Mouse (Mus musculus) heart, adult 2 months (tissue): ENCODE results near the gene Kdr. TPM values are rescaled to one million over a fixed set of nuclear protein-coding genes. Genes with fewer than 3 reads are reported as not detected.

Experiments used
- DNase-seq, 2 experiments: peaks; one replicate each; pipeline ENCODE4 v3.0.0; 2021
- H3K27ac ChIP-seq: fragments of 200-600 bp; 2 replicates; pipeline ENCODE4 v1.8.1; 2022
- H3K27me3 ChIP-seq: fragments of 200-500 bp; 2 replicates; pipeline ENCODE4 v1.6.1; 2012; ENCODE audit warnings: mild to moderate bottlenecking, low read length, inconsistent platforms, mixed read lengths; ENCODE audit not compliant: control insufficient read depth, insufficient read depth
- H3K36me3 ChIP-seq: fragments of 200-500 bp; 2 replicates; pipeline ENCODE4 v1.6.1; 2012; ENCODE audit warnings: low read length, inconsistent platforms; ENCODE audit not compliant: control insufficient read depth, insufficient read depth
- H3K4me1 ChIP-seq: fragments of 200-500 bp; 2 replicates; pipeline ENCODE4 v1.6.1; 2011; ENCODE audit warnings: low read length; ENCODE audit not compliant: control insufficient read depth, insufficient read depth
- H3K4me3 ChIP-seq: fragments of 200-600 bp; 2 replicates; pipeline ENCODE4 v1.8.1; 2022
- H3K79me2 ChIP-seq: fragments of 200-500 bp; replicated peaks from 2 replicates; pipeline ENCODE4 v1.6.1; 2012; ENCODE audit warnings: mild to moderate bottlenecking, inconsistent platforms, low read length, moderate library complexity, mixed read lengths; ENCODE audit not compliant: control insufficient read depth, insufficient read depth
- H3K9ac ChIP-seq: fragments of 200-500 bp; 2 replicates; pipeline ENCODE4 v1.6.1; 2012; ENCODE audit warnings: low read depth, mild to moderate bottlenecking, control low read depth, inconsistent platforms, low read length, mixed read lengths
- CTCF ChIP-seq: fragments of 200-600 bp; IDR thresholded peaks from 2 replicates; pipeline ENCODE4 v1.8.1; 2022; ENCODE audit warnings: antibody characterized with exemption, mild to moderate bottlenecking, moderate library complexity
- EP300 ChIP-seq: fragments of 200-500 bp; IDR thresholded peaks from 2 replicates; pipeline ENCODE4 v1.6.1; 2011; ENCODE audit warnings: low read depth, low read length, control low read depth; ENCODE audit not compliant: insufficient read depth
- POLR2A ChIP-seq: fragments of 200-500 bp; IDR thresholded peaks from 2 replicates; pipeline ENCODE4 v1.6.1; 2011; ENCODE audit warnings: mild to moderate bottlenecking, low read depth, low read length, control low read depth; ENCODE audit not compliant: insufficient read depth
- WGBS: fragments of 180-500 bp; shearing (Covaris S2); methylation state at CpG from one replicate; pipeline ENCODE4 v1.1.7; 2018; 5-methylcytosine and 5-hydroxymethylcytosine counted together
- intact Hi-C: fragments of 180-260 bp; cut with DNase I; formaldehyde crosslinking; loops from one replicate; pipeline ENCODE4 v1.15.1; 2025
- polyA plus RNA-seq: library from polyadenylated mRNA; depleted of rRNA; stranded (reverse); fragments of >200 nt; gene quantifications from 2 replicates; pipeline ENCODE4 v1.2.3, GENCODE M21; 2012
- total RNA-seq, 2 experiments: library from RNA; stranded (reverse); gene quantifications; 2 replicates each; pipeline ENCODE4 v1.2.3; 2021

Gene Kdr
- total and polyA plus RNA-seq, 3 experiments = 38.3 to 78.2 (median 70.7) TPM

DNA sequence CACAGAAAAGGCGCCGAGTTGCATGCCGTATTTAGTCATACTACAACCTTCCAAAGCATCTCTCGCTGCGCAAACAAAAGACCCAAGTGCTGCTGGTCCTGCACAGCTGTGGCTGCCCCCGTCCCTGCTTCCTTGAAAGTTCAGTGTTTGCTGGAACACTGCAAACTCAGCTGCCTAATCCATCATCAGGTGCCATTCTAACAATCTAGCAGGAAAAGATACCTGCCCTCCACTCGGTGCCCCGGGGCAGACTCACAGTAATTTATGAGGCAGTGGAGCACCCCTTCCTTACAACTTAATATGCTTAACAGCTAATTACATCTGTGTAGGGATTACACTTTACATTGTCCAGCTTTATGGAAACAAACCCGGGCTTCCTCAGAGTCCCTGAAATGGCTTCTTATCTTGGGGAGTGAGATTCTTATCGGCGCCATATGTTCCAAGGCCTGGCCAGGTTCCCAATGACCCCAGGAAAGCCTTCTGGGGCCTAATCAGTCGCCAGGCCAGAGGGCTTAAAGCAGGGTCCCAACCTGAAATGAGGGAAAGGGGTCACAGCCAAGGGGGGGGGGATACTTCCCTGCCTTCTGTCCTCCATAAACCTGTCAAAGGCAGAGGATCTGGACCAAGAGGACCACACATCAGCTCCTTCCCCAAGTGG lies 56.4 kb downstream of the Kdr start:
- H3K9ac ChIP-seq = no peak overlapping the region
- H3K36me3 ChIP-seq = peaks cover 2% of the 10 kb centered on the region
- no peak overlapping the region for H3K4me3 ChIP-seq
- peak overlapping the region; percentile 77 for H3K27ac ChIP-seq
- DNase-seq = no peak
- no peak for TF ChIP-seq CTCF
- intact Hi-C loops = loop anchor here (2.0 kb wide), 1 partner anchor 23 kb away; no protein-coding TSS in a partner anchor
- no peaks in the 10 kb centered on the region for H3K27me3 ChIP-seq
- no peaks in the 10 kb centered on the region for H3K79me2 ChIP-seq
- 44% methylated on average over 12 of the region's 12 CpGs for WGBS
- peaks cover 7% of the 10 kb centered on the region for H3K4me1 ChIP-seq

GRCm38 (mm10) chr5:75919601-75920000 lies 58.7 kb downstream of the Kdr start:
- 79% methylated on average over 7 of the region's 7 CpGs for WGBS
- intact Hi-C loops = loop anchor here (5.0 kb wide), 1 partner anchor 42 kb away; no protein-coding TSS in a partner anchor
- H3K9ac ChIP-seq = no peak overlapping the region
- peaks cover 2% of the 10 kb centered on the region for H3K36me3 ChIP-seq
- peaks cover 11% of the 10 kb centered on the region for H3K4me1 ChIP-seq
- no peak overlapping the region for H3K27ac ChIP-seq
- DNase-seq = no peak
- TF ChIP-seq EP300 (no peak), POLR2A (no peak), CTCF (no peak)
- no peaks in the 10 kb centered on the region for H3K79me2 ChIP-seq
- H3K4me3 ChIP-seq = no peak overlapping the region
- no peaks in the 10 kb centered on the region for H3K27me3 ChIP-seq

- peak overlapping the region; percentile 74 for H3K27ac ChIP-seq
- TF ChIP-seq CTCF = no peak
- 0 out of 2 replicates have a peak, but pooled peaks have one; percentile 61 for TF ChIP-seq EP300
- TF ChIP-seq POLR2A = peak; percentile 37; the same call in 1 of the 2 replicates
- H3K27me3 ChIP-seq = no peaks in the 10 kb centered on the region
- peak in 1 of 2 experiments; percentile 30 for DNase-seq
- peak overlapping the region; percentile 8; the same call in 1 of the 2 replicates for H3K4me3 ChIP-seq
- WGBS = 52% methylated on average over 7 of the region's 7 CpGs
- intact Hi-C loops = loop anchor here (5.0 kb wide), 1 partner anchor 41 kb away; no protein-coding TSS in a partner anchor
- H3K79me2 ChIP-seq = no peaks in the 10 kb centered on the region
- no peak overlapping the region for H3K9ac ChIP-seq
- H3K36me3 ChIP-seq = peaks cover 2% of the 10 kb centered on the region
- H3K4me1 ChIP-seq = peaks cover 8% of the 10 kb centered on the region
Observed at GRCm38 (mm10) chr5:75918139-75918538, 60.1 kb downstream of the Kdr start.

GRCm38 (mm10) chr5:75917231-75917630 lies 61.0 kb downstream of the Kdr start:
- Histone ChIP-seq H3K4me3 (no peak overlapping the region), H3K36me3 (peaks cover 2% of the 10 kb centered on the region), H3K9ac (no peak overlapping the region), H3K79me2 (no peaks in the 10 kb centered on the region), H3K4me1 (peaks cover 5% of the 10 kb centered on the region), H3K27ac (peak overlapping the region; percentile 74), H3K27me3 (no peaks in the 10 kb centered on the region)
- intact Hi-C loops = loop anchor here (1.0 to 5.0 kb wide), 4 partner anchors 16 to 59 kb away; no protein-coding TSS in a partner anchor
- TF ChIP-seq POLR2A (no peak), CTCF (no peak), EP300 (no peak)
- 53% methylated on average over 4 of the region's 4 CpGs for WGBS
- no peak for DNase-seq

- H3K36me3 ChIP-seq = no peaks in the 10 kb centered on the region; the same call in 1 of the 2 replicates
- peaks cover 7% of the 10 kb centered on the region for H3K4me1 ChIP-seq
- no peak overlapping the region; the same call in 1 of the 2 replicates for H3K27ac ChIP-seq
- 25% methylated on average over 4 of the region's 4 CpGs for WGBS
- TF ChIP-seq EP300 (peak; percentile 85), CTCF (no peak), POLR2A (no peak)
- no peak overlapping the region for H3K9ac ChIP-seq
- H3K79me2 ChIP-seq = no peaks in the 10 kb centered on the region
- H3K4me3 ChIP-seq = no peak overlapping the region
- intact Hi-C loops = no loop called here
- no peaks in the 10 kb centered on the region for H3K27me3 ChIP-seq
- peak; percentile 40 to 45 for DNase-seq
Observed at GRCm38 (mm10) chr5:75906102-75906501, 72.2 kb downstream of the Kdr start.
